Mouse (Mus musculus): Measurements from ENCODE around the gene Neurod2.

DNA sequence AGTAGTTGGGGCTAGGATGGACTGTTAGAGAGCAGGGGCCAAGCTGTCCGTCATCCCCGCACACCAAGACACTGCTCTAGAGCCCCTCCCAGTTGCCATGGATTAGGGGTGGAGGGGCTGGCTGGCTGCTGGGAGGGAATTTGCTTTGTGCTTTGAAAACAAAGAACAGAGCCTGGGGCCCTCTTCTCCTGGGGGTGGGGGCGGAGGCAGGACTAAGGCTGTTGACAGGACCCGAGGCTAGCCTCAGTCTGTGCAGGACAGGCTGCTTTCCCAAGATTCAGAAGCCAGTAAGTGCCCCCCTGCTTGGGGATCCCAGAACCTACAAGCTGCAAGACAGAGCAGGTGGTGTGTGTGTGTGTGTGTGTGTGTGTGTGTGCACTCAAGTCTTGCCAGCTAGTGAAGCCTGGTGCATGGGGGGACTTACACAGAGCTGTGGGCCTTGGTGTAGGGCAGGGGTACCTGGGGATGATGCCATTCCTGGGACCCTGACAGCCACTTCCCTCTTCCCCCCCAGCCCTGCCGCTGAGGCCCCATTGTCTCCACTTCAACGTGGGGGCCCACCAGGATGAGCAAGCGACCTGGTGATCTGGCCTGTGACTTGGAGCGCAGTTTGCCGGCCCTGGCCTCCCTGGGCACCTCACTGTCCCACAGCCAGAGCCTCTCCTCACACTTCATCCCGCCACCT, 42.2 kb upstream of the Neurod2 start:
- TF ChIP-seq POLR2A (IDR thresholded peaks at IDR 0.05; ENCODE audit: borderline replicate concordance, insufficient read depth, low read length) (no peak), CTCF (IDR thresholded peaks at IDR 0.05; ENCODE audit: borderline replicate concordance, insufficient read depth, low read depth, low read length) (no peak)

Data from cerebellum, adult 2 months (tissue).